In the genomic region with DNA sequence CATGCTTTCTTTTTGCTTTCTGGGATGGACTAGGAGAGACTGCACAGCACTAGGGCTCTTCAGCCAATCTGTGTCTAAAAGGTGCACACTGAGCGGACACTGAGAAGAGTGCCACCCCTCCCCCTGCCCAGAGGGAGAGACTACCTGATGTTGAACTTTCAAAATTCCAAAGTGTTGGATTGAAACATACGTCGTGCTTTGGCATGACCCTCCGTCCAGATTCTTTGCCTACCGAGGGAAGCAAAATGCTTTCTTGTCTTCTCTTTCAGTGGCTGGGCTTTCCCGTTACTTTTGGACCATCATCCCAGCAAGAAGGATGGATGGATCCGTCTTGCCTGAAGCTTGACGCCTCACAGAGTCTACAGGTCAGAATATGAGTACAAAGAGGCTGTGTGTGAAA, we compare ENCODE assay signal across 23 mouse cellular contexts. TPM values are rescaled to one million over a fixed set of nuclear protein-coding genes. Genes with fewer than 3 reads are reported as not detected.
"Had no signal": no experiment of that assay in that cellular context is flagged by ENCODE, and none has a peak within 500 bp of the region (broad histone marks: within the 10 kb centered on the region; RNA-seq: fewer than 3 reads in every experiment).

No protein-coding gene starts in this region.

- H3K9me3 ChIP-seq: kidney, embryonic 15.5 days; liver, embryonic 13.5 days; midbrain, embryonic 12.5 days; neural tube, embryonic 15.5 days had no signal

- H3K27me3 ChIP-seq: kidney, embryonic 15.5 days; neural tube, embryonic 15.5 days had no signal

- H3K4me1 ChIP-seq: liver, embryonic 13.5 days had no signal

- H3K9ac ChIP-seq: kidney, embryonic 15.5 days; liver, embryonic 13.5 days; midbrain, embryonic 12.5 days; neural tube, embryonic 15.5 days had no signal

- DNase-seq: kidney, adult 11 months; kidney, adult 8-10 months; kidney, postnatal 10 days; kidney, postnatal 4 days; liver, embryonic 13.5 days; lung, adult 2 months; lung, postnatal 14 days; lung, postnatal 4 days; right cerebral cortex, adult 18-20 months; right cerebral cortex, postnatal 14 days; right cerebral cortex, postnatal 4 days; thymus, adult 2 months; thymus, postnatal 25 days had no signal

- H3K36me3 ChIP-seq: kidney, embryonic 15.5 days; liver, embryonic 13.5 days; midbrain, embryonic 12.5 days; neural tube, embryonic 15.5 days had no signal

- H3K4me3 ChIP-seq: kidney, embryonic 15.5 days; liver, embryonic 13.5 days; midbrain, embryonic 12.5 days; myocyte; neural tube, embryonic 15.5 days had no signal

- H3K27ac ChIP-seq: kidney, embryonic 15.5 days; liver, embryonic 13.5 days; midbrain, embryonic 12.5 days; neural tube, embryonic 15.5 days; stomach, postnatal 0 days had no signal

- H3K4me2 ChIP-seq: kidney, embryonic 15.5 days; liver, embryonic 13.5 days; midbrain, embryonic 12.5 days; neural tube, embryonic 15.5 days had no signal

RNA-seq across cellular contexts. Expression of a gene that starts 23.5 kb away (rescaled TPM):
- polyA plus RNA-seq: liver, adult 2 months; liver, embryonic 13.5 days; liver, embryonic 16.5 days; myocyte; thymus, adult 2 months; urinary bladder, adult 2 months had no signal

RNA-seq across cellular contexts. Expression of a gene that starts 35.9 kb away (rescaled TPM):
- polyA plus RNA-seq: myocyte had no signal

RNA-seq across cellular contexts. Expression of a gene that starts 56.3 kb away (rescaled TPM):
- polyA plus RNA-seq: liver, adult 2 months; liver, embryonic 13.5 days; liver, embryonic 16.5 days; lung, embryonic 16.5 days; midbrain, embryonic 16.5 days; myocyte; neural tube, embryonic 15.5 days; urinary bladder, adult 2 months had no signal
